Mouse (Mus musculus) adrenal gland, postnatal 25 days (tissue): ENCODE data around the gene Snrpd2. TPM values are rescaled to one million over a fixed set of nuclear protein-coding genes. Genes with fewer than 3 reads are reported as not detected.

Source experiments
- DNase-seq: peaks from one replicate; pipeline ENCODE4 v3.0.0; 2021; ENCODE audit warnings: mixed read lengths
- long read RNA-seq: library from polyadenylated mRNA; stranded (forward); transcript quantifications from one replicate; pipeline ENCODE4 v2.0.0, GENCODE M21; 2021
- total RNA-seq: library from RNA; stranded (reverse); gene quantifications from 2 replicates; pipeline ENCODE4 v1.2.3, GENCODE M21; 2021

The Snrpd2 gene
- total RNA-seq, result 90.5 and 99.0 TPM in 2 replicates
- long read RNA-seq, transcript Snrpd2-201 (3 exons, 1,420 nt), result major isoform, 41 of 43 reads
- long read RNA-seq, partial matches to known transcripts, result 0 of 43 reads
- long read RNA-seq, other reads (novel, unspliced or antisense), result 2 of 43 reads

- DNase-seq, result peak; percentile 98
Observed at GRCm38 (mm10) chr7:19149626-19150025, at the start of gene Snrpd2. Gene Snrpd2, plus strand, starts transcription at chr7:19149722.

DNA sequence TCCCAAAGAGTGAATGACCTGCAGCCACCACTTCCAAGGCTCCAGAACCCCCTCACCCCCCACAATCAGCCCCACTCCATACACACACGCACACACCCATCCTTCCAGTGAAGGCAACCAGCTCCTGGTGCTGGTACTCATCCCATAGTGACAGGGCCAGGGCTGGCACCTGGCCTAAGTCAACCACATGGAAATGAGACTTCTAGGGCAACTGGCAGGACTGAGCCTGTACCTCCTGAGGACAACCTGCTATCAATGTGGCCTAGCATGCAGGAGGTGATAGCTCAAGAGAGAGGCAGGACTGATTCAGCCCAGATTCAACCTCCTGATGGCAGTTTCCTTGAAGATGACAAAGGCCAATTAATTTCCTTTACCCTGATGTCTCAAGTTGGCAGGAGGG lies 49.2 kb upstream of the Snrpd2 start:
- DNase-seq, result no peak

- no peak for DNase-seq
Observed at GRCm38 (mm10) chr7:19103741-19104140, 45.8 kb upstream of the Snrpd2 start.

DNA sequence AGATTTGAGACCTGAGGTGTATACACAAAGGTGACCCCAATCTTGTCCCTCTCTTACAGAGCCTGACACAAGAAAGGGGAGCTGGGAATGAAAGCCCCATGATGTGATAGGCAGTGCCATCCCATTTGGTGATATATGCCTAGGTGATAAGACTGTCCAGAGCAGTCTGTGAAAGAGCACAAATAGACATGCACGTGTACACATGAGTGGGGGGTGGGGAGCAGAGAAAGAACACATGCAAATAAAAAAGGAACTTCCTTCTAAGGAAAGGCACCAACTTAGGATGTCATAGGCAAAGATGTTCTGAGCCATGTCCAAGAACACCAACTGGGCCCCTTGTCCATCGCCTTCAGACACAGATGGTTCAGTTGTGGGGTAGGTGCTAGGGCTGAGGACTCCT lies 45.0 kb upstream of the Snrpd2 start:
- DNase-seq, result no peak

DNA sequence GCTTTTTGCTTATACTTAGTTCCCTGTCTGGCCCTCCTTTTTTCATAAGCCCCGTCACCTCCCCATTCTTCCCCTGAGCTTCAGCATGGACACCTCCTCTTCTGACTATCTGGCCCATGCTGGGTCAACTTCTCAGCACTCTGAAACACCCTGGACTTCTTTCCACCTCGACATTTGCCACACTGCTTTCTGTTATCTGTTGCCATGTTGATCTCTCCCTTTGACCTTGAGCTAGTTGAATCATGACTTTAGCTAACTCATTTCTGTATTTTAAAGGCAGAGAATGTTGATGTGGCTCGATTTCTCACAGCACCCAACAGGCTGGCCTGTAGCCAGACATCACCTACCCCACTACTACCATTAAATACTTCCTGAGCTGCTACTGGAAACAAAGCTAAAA lies 42.1 kb upstream of the Snrpd2 start:
- peak; percentile 26 for DNase-seq

GRCm38 (mm10) chr7:19109565-19109964 lies 40.0 kb upstream of the Snrpd2 start:
- DNase-seq, result no peak

- peak; percentile 62 for DNase-seq
Observed at GRCm38 (mm10) chr7:19118028-19118771, 31.3 kb upstream of the Snrpd2 start, which contains the start of gene Gm4969. Gene Gm4969, minus strand, starts transcription at chr7:19118368.

DNA sequence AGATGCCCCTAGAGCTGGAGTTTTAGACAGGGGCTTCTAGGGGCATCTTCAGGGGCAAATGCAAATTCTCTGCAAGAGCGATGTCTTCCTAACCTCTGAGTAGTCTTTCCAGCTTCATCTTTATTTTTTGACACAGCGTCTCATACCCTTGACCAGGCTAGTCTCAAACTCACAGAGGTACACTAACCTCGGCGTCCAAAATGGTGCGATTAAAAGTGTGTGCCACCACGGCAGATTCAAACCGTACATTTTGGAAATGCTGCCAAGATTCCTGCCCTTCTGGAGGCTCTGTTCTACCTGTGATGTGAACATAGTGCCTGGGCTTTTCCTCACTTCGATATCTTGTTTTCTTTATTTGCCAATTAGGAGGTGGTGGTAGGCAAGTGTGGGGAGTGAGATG lies 30.4 kb upstream of the Snrpd2 start:
- DNase-seq, result no peak

DNA sequence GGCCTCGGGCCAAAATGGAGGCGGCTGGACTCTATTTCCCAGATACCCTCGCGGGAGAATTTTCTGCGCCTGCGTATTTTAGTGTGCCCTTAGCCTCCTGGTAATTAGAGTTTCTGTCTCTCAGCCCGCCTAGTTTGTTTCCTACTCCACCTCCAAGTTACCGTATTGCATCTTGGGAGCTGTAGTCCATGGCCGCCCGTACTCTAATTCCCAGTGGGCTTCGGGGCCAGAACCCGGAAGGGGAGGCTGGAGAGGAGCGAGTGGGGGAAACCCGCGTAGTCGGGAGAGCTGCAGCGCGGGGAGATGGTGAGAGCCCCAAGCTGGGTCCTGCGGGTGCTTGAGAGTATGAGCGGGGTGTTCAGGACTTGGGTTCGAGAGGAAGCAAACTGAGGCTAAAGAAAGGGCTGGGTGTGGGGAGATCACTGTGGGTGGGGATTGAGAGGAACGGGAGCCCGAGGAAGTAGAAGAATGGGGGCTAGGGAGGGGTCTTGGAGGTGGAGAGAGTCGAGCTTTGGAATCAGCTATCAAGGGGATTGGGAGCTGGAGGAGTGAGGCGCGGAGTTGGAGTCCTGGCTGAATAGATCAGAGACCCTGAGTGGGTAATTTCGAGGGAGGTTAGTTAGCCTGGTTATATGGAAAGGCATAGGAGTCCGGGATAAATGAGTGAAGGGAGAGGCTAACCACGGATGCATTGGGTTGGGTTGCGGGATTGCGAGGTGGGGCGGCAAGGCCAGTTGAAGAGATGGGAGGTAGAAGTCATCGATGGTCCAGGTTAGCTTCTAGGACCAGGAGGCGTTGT lies 29.7 kb upstream of the Snrpd2 start, which contains the start of gene Fbxo46:
Gene Fbxo46 (plus strand): TSS at position 229 of the 799 bp plus-strand sequence.
- peak; percentile 80 for DNase-seq

DNA sequence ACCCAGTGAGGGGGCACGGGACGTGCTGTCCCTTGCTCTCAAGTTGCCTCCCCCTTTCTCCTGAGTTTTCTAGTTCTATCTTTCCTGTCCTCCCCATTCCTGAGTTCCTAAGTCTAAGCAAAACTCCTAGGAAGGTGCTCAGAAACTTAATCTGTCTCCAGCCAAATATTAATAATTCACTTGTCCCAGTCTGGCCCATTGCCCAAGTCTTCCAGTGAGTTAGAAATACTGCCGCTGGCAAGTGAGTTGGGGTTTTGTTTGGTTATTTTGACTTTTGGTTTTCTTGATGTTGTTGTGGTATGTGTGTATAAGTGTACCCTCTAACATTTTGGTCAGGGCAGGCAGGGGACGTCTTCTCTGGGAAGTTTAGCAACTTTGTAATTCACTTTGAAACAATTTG lies 27.8 kb upstream of the Snrpd2 start:
- DNase-seq, result peak; percentile 49

GRCm38 (mm10) chr7:19124713-19125112 lies 24.8 kb upstream of the Snrpd2 start:
- no peak for DNase-seq

DNA sequence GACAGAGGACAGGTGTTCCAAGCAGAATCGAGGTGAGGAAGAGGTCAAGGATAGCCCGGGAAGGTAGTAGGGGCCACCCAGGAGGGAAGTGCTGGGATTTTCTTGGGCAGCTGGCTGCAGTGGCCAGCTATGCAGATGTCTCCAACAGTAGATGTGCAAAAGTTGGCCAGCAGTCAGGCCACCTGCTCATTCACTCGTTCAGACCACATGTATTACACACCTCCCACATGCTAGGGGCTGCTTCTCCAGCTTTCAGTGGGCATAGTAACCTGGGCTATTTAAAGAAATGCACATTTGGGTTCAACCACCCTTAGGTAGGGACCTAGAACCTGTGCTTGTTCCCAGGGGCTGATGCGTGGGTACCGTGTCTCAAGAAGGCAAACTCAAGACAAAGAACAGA lies 21.8 kb upstream of the Snrpd2 start:
- DNase-seq, result no peak

- no peak for DNase-seq
Observed at GRCm38 (mm10) chr7:19129396-19129795, 20.1 kb upstream of the Snrpd2 start.

GRCm38 (mm10) chr7:19130657-19131056 lies 18.9 kb upstream of the Snrpd2 start:
- DNase-seq, result no peak

DNA sequence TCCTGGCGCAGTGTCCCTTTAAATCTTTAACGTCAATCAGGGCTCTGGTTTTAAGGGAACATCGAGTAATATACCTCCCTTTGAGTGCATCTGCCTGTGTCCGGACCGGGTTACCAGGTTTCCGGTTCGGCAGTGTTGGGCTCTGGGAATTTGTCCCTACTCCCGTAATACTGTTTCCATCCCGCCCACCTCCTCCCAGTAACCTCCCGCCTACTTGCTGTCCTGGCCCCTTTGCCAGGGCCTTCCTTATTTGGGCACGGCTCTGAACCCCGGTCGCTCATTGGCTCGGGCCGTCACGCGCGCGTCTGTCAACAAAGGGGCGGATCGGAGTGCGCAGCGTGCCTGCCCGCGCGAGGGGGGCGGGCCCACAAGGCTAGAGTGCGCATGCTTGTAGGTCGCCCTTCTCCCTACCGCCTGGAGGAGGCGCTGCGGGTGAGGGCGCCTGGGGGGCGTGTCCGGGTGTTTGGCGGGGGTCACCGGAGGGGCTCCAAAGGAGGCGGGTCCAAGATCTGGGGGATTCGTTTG lies 18.1 kb upstream of the Snrpd2 start:
- DNase-seq, result peak; percentile 97

DNA sequence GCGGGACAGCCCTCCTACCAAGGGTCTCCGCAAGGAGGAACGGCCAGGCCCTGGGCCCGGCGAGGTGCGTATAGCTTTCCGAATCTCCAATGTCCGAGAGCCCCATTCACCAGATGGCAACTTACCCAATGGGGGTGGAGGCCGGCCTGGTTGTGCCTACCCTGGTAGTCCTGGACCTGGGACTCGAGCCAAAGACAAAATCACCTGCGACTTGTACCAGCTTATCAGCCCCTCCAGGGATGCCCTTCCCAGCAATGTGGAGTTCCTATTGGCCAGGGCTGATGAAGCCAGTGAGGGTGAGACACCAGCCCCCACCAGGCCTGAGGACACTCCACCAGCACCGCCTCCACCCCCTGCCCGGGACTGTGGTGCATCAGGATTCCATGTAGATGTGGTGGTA lies 13.4 kb upstream of the Snrpd2 start:
- DNase-seq, result no peak

DNA sequence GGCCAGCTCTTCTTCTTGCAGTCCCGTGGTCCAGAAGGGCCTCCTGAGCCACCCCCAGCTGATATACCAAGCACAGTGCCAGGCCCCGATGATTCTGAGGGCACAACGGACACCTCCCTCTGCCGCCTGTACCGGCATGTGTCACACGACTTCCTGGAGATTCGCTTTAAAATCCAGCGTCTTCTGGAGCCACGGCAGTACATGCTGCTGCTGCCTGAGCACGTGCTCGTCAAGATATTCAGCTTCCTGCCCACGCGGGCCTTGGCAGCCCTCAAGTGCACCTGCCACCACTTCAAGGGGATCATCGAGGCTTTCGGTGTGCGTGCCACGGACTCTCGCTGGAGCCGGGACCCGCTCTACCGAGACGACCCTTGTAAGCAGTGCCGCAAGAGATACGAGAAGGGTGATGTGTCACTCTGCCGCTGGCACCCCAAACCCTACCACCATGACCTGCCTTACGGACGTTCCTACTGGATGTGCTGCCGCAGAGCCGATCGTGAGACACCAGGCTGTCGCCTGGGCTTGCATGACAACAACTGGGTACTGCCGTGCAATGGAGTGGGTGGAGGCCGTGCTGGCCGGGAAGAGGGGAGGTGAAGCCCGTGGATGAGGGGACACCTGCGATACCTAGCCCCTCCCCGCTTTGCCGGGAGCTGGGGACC lies 12.7 kb upstream of the Snrpd2 start:
- no peak for DNase-seq

DNA sequence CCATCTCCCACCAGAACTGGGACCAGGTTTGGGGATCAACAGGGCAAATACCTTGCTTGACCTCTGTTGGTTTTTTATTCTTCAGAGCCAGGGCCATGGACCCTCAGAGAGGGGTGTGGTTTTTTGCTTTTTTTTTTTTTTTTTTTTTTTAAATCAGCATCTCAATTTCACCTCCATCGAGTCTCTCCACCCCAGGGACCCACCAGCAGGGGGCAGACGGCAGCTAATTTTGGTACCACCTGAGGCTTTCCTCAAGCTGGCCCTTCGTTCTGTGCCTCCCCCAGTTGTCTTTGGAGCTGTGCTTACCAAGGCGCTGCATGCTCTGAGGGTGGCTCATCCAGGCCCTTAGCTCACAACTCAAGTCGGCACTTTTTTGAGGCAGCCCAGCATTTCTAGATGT lies 12.1 kb upstream of the Snrpd2 start:
- DNase-seq, result peak; percentile 65

DNA sequence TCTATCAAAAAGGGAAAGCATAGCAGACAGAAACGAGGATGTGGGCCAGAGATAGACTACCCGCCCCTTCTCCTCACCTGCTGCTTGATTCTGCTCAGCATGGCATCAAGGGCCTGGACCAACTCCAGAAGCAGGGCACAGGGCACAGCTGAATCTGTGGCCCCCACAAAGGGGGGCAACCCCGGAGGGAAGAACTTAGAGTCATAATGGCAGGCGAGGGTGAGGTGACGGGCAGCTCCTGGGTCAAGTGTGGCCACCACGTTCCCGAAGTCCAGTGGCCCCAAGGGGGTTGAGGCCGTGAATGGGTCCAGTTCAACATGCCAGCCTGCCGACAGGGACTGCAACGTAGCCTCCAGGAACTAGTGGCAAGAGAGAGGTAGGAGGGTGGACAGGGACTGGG lies 2.7 kb upstream of the Snrpd2 start:
- no peak for DNase-seq

- no peak for DNase-seq
Observed at GRCm38 (mm10) chr7:19147497-19148045, 2.0 kb upstream of the Snrpd2 start.

- no peak for DNase-seq
Observed at GRCm38 (mm10) chr7:19148180-19148874, 1.2 kb upstream of the Snrpd2 start.
